Mouse (Mus musculus) forebrain, embryonic 15.5 days (tissue): Measurements from ENCODE around the gene Zdhhc9. TPM values are rescaled to one million over a fixed set of nuclear protein-coding genes. Genes with fewer than 3 reads are reported as not detected.

ENCODE experiments used
- ATAC-seq: fragments of 200-750 bp; cut with Nextera tagmentation; replicated peaks from 2 replicates; pipeline ENCODE4 v1.8.0; 2017; ENCODE audit warnings: mild to moderate bottlenecking, moderate TSS enrichment, moderate library complexity
- H3K27ac ChIP-seq: fragments of 300-500 bp; sonication (generic); replicated peaks from 2 replicates; pipeline ENCODE4 v1.5.1; 2015; ENCODE audit warnings: mild to moderate bottlenecking, inconsistent platforms
- H3K27me3 ChIP-seq: fragments of 300-500 bp; sonication (generic); 2 replicates; pipeline ENCODE4 v1.6.1; 2015; ENCODE audit warnings: inconsistent platforms
- H3K36me3 ChIP-seq: fragments of 300-500 bp; sonication (generic); 2 replicates; pipeline ENCODE4 v1.6.1; 2015; ENCODE audit warnings: mild to moderate bottlenecking, inconsistent platforms
- H3K4me1 ChIP-seq: fragments of 300-500 bp; sonication (generic); 2 replicates; pipeline ENCODE4 v1.6.1; 2015; ENCODE audit warnings: inconsistent platforms
- H3K4me2 ChIP-seq: fragments of 300-500 bp; sonication (generic); replicated peaks from 2 replicates; pipeline ENCODE4 v1.6.1; 2015; ENCODE audit warnings: mild to moderate bottlenecking, inconsistent platforms
- H3K4me3 ChIP-seq: fragments of 300-500 bp; sonication (generic); 2 replicates; pipeline ENCODE4 v1.5.1; 2015; ENCODE audit warnings: mild to moderate bottlenecking, inconsistent platforms
- H3K9ac ChIP-seq: fragments of 300-500 bp; sonication (generic); replicated peaks from 2 replicates; pipeline ENCODE4 v1.6.1; 2015; ENCODE audit warnings: mild to moderate bottlenecking, inconsistent platforms
- H3K9me3 ChIP-seq: fragments of 300-500 bp; sonication (generic); 2 replicates; pipeline ENCODE4 v1.6.1; 2016; ENCODE audit warnings: inconsistent platforms
- WGBS: fragments of 180-500 bp; shearing (Covaris S2); methylation state at CpG from one replicate; pipeline ENCODE4 v1.1.7; 2015; ENCODE audit warnings: mixed read lengths; 5-methylcytosine and 5-hydroxymethylcytosine counted together
- polyA plus RNA-seq: library from polyadenylated mRNA; unstranded; fragments of >200 nt; fragmentation: Nextera tagmentation; extraction: Ambion mirVana; gene quantifications from 2 replicates; pipeline ENCODE4 v1.2.1, GENCODE M21; 2015

Gene Zdhhc9
- polyA plus RNA-seq, 1 experiment from 2014 or later = 7.6 TPM

- H3K4me2 ChIP-seq = no peak overlapping the region
- H3K36me3 ChIP-seq = peaks cover 3% of the 10 kb centered on the region; the same call in 1 of the 2 replicates
- H3K4me3 ChIP-seq = no peak overlapping the region
- H3K27me3 ChIP-seq = no peaks in the 10 kb centered on the region
- H3K4me1 ChIP-seq = no peaks in the 10 kb centered on the region; the same call in 1 of the 2 replicates
- H3K9ac ChIP-seq = no peak overlapping the region
- 32% methylated on average over 1 of the region's 1 CpGs for WGBS
- no peaks in the 10 kb centered on the region for H3K9me3 ChIP-seq
- 0 out of 2 replicates have a peak overlapping the region, but pooled peaks have one; percentile 23 for H3K27ac ChIP-seq
- peak; percentile 92 for ATAC-seq
Observed at GRCm38 (mm10) chrX:48169892-48170291, 38.8 kb downstream of the Zdhhc9 start.

- no peak overlapping the region for H3K4me2 ChIP-seq
- no peak overlapping the region for H3K27ac ChIP-seq
- ATAC-seq = no peak
- H3K36me3 ChIP-seq = no peaks in the 10 kb centered on the region
- H3K4me3 ChIP-seq = no peak overlapping the region
- no peaks in the 10 kb centered on the region for H3K27me3 ChIP-seq
- H3K9ac ChIP-seq = no peak overlapping the region
- 94% methylated on average over 11 of the region's 11 CpGs for WGBS
- no peaks in the 10 kb centered on the region for H3K4me1 ChIP-seq
- no peaks in the 10 kb centered on the region for H3K9me3 ChIP-seq
Observed at GRCm38 (mm10) chrX:48158229-48158919, 50.3 kb downstream of the Zdhhc9 start.

GRCm38 (mm10) chrX:48157396-48157795 lies 51.3 kb downstream of the Zdhhc9 start:
- H3K9ac ChIP-seq = no peak overlapping the region
- H3K4me1 ChIP-seq = no peaks in the 10 kb centered on the region
- no peaks in the 10 kb centered on the region for H3K27me3 ChIP-seq
- 74% methylated on average over 8 of the region's 8 CpGs for WGBS
- H3K27ac ChIP-seq = no peak overlapping the region
- H3K4me3 ChIP-seq = no peak overlapping the region
- ATAC-seq = no peak
- no peaks in the 10 kb centered on the region for H3K36me3 ChIP-seq
- H3K9me3 ChIP-seq = no peaks in the 10 kb centered on the region
- no peak overlapping the region for H3K4me2 ChIP-seq

- Histone ChIP-seq H3K27ac (no peak overlapping the region), H3K36me3 (no peaks in the 10 kb centered on the region), H3K27me3 (no peaks in the 10 kb centered on the region), H3K4me2 (no peak overlapping the region), H3K9me3 (no peaks in the 10 kb centered on the region), H3K4me1 (no peaks in the 10 kb centered on the region), H3K9ac (no peak overlapping the region), H3K4me3 (no peak overlapping the region)
- WGBS = 75% methylated on average over 6 of the region's 6 CpGs
- ATAC-seq = no peak; the same call in 1 of the 2 replicates
Observed at GRCm38 (mm10) chrX:48155489-48155888, 53.2 kb downstream of the Zdhhc9 start.

- H3K9ac ChIP-seq = no peak overlapping the region
- H3K27me3 ChIP-seq = no peaks in the 10 kb centered on the region
- 49% methylated on average over 2 of the region's 2 CpGs for WGBS
- no peaks in the 10 kb centered on the region for H3K4me1 ChIP-seq
- no peak overlapping the region for H3K27ac ChIP-seq
- H3K4me3 ChIP-seq = no peak overlapping the region
- H3K36me3 ChIP-seq = no peaks in the 10 kb centered on the region
- no peak overlapping the region for H3K4me2 ChIP-seq
- no peak for ATAC-seq
- no peaks in the 10 kb centered on the region for H3K9me3 ChIP-seq
Observed at GRCm38 (mm10) chrX:48153949-48154348, 54.7 kb downstream of the Zdhhc9 start.

- H3K4me2 ChIP-seq = no peak overlapping the region
- H3K27me3 ChIP-seq = no peaks in the 10 kb centered on the region
- H3K4me3 ChIP-seq = no peak overlapping the region
- H3K9me3 ChIP-seq = no peaks in the 10 kb centered on the region
- no peak overlapping the region for H3K9ac ChIP-seq
- no peak overlapping the region for H3K27ac ChIP-seq
- ATAC-seq = no peak
- H3K4me1 ChIP-seq = no peaks in the 10 kb centered on the region
- no peaks in the 10 kb centered on the region for H3K36me3 ChIP-seq
- WGBS = 89% methylated on average over 2 of the region's 2 CpGs
Observed at GRCm38 (mm10) chrX:48153414-48153813, 55.3 kb downstream of the Zdhhc9 start.

- Histone ChIP-seq H3K27ac (no peak overlapping the region), H3K36me3 (no peaks in the 10 kb centered on the region), H3K9ac (no peak overlapping the region), H3K4me3 (no peak overlapping the region), H3K4me1 (no peaks in the 10 kb centered on the region), H3K27me3 (no peaks in the 10 kb centered on the region), H3K4me2 (no peak overlapping the region), H3K9me3 (no peaks in the 10 kb centered on the region)
- no peak for ATAC-seq
- WGBS = 81% methylated on average over 7 of the region's 7 CpGs
Observed at GRCm38 (mm10) chrX:48152106-48152505, 56.6 kb downstream of the Zdhhc9 start.

GRCm38 (mm10) chrX:48147741-48148186 lies 60.9 kb downstream of the Zdhhc9 start:
- ATAC-seq = no peak
- Histone ChIP-seq H3K4me1 (no peaks in the 10 kb centered on the region), H3K27ac (no peak overlapping the region), H3K9ac (no peak overlapping the region), H3K4me2 (no peak overlapping the region), H3K36me3 (no peaks in the 10 kb centered on the region), H3K27me3 (no peaks in the 10 kb centered on the region), H3K4me3 (no peak overlapping the region), H3K9me3 (no peaks in the 10 kb centered on the region)
- WGBS = 93% methylated on average over 7 of the region's 7 CpGs

GRCm38 (mm10) chrX:48147226-48147625 lies 61.5 kb downstream of the Zdhhc9 start:
- Histone ChIP-seq H3K4me2 (no peak overlapping the region), H3K4me1 (no peaks in the 10 kb centered on the region), H3K9ac (no peak overlapping the region), H3K27ac (no peak overlapping the region), H3K27me3 (no peaks in the 10 kb centered on the region), H3K36me3 (no peaks in the 10 kb centered on the region), H3K9me3 (no peaks in the 10 kb centered on the region), H3K4me3 (no peak overlapping the region)
- WGBS = 70% methylated on average over 2 of the region's 2 CpGs
- no peak for ATAC-seq

- H3K27ac ChIP-seq = no peak within 1 kb of the TSS
- ATAC-seq = no peak
- H3K4me2 ChIP-seq = no peak within 1 kb of the TSS
- no peak within 1 kb of the TSS for H3K9ac ChIP-seq
- no peaks in the 10 kb centered on the region for H3K27me3 ChIP-seq
- H3K4me1 ChIP-seq = no peaks in the 10 kb centered on the region
- H3K36me3 ChIP-seq = no peaks in the 10 kb centered on the region
- no peaks in the 10 kb centered on the region for H3K9me3 ChIP-seq
- H3K4me3 ChIP-seq = no peak within 1 kb of the TSS
- WGBS = 91% methylated on average over 4 of the region's 4 CpGs
Observed at GRCm38 (mm10) chrX:48146262-48146661, 62.4 kb downstream of the Zdhhc9 start, which contains the start of gene Sash3. Sash3 (plus strand) TSS chrX:48146436.

- no peak for ATAC-seq
- Histone ChIP-seq H3K27me3 (no peaks in the 10 kb centered on the region), H3K27ac (no peak overlapping the region), H3K4me3 (no peak overlapping the region), H3K4me1 (peaks cover 9% of the 10 kb centered on the region), H3K9ac (no peak overlapping the region), H3K4me2 (no peak overlapping the region), H3K9me3 (no peaks in the 10 kb centered on the region), H3K36me3 (no peaks in the 10 kb centered on the region)
- 59% methylated on average over 26 of the region's 26 CpGs for WGBS
Observed at GRCm38 (mm10) chrX:48143415-48144335, 65.0 kb downstream of the Zdhhc9 start.

GRCm38 (mm10) chrX:48141481-48141880 lies 67.2 kb downstream of the Zdhhc9 start:
- no peak overlapping the region for H3K4me3 ChIP-seq
- H3K36me3 ChIP-seq = no peaks in the 10 kb centered on the region
- H3K27ac ChIP-seq = no peak overlapping the region
- ATAC-seq = no peak
- no peaks in the 10 kb centered on the region for H3K27me3 ChIP-seq
- no peaks in the 10 kb centered on the region for H3K9me3 ChIP-seq
- H3K4me1 ChIP-seq = peaks cover 9% of the 10 kb centered on the region
- 76% methylated on average over 6 of the region's 6 CpGs for WGBS
- H3K9ac ChIP-seq = no peak overlapping the region
- H3K4me2 ChIP-seq = no peak overlapping the region
